Mouse (Mus musculus): ENCODE measurements around the gene Hint1. TPM values are rescaled to one million over a fixed set of nuclear protein-coding genes. Genes with fewer than 3 reads are reported as not detected.

The Hint1 gene
- polyA plus RNA-seq (2015; fragmentation: Nextera tagmentation; extraction: Ambion mirVana) = 540 and 595 TPM in 2 replicates

- Histone ChIP-seq H3K4me2 (replicated peaks; ENCODE audit: low read depth, low read length) (peak within 1 kb of the TSS; percentile 59), H3K9ac (replicated peaks; ENCODE audit: low read length) (peak within 1 kb of the TSS; percentile 98), H3K4me1 (ENCODE audit: insufficient read depth, low read length) (peaks cover 23% of the 10 kb centered on the region), H3K9me3 (ENCODE audit: low read length) (no peaks in the 10 kb centered on the region), H3K27me3 (ENCODE audit: insufficient read depth, low read length) (no peaks in the 10 kb centered on the region), H3K4me3 (ENCODE audit: low read length) (peak within 1 kb of the TSS; percentile 91), H3K36me3 (ENCODE audit: insufficient read depth, low read length) (peaks cover 14% of the 10 kb centered on the region), H3K27ac (ENCODE audit: low read length) (peak within 1 kb of the TSS; percentile 91)
- WGBS = under 1% methylated on average over 100 of the region's 107 CpGs
- ATAC-seq (ENCODE audit: low FRiP score, low TSS enrichment) = peak; percentile 83
Measured at GRCm38 (mm10) chr11:54866119-54867048, at the start of gene Hint1. TSS of gene Hint1 (plus strand) at chr11:54866383.

GRCm38 (mm10) chr11:54817449-54817848 is 48.7 kb upstream of the Hint1 start:
- no peaks in the 10 kb centered on the region for H3K27me3 ChIP-seq (ENCODE audit: insufficient read depth, low read length)
- H3K27ac ChIP-seq (ENCODE audit: low read length) = no peak overlapping the region
- no peak for ATAC-seq (ENCODE audit: low FRiP score, low TSS enrichment)
- H3K9me3 ChIP-seq (ENCODE audit: low read length) = no peaks in the 10 kb centered on the region
- no peak overlapping the region for H3K9ac ChIP-seq (replicated peaks; ENCODE audit: low read length)
- no peaks in the 10 kb centered on the region for H3K4me1 ChIP-seq (ENCODE audit: insufficient read depth, low read length)
- H3K4me2 ChIP-seq (replicated peaks; ENCODE audit: low read depth, low read length) = no peak overlapping the region
- no peaks in the 10 kb centered on the region for H3K36me3 ChIP-seq (ENCODE audit: insufficient read depth, low read length)
- no peak overlapping the region for H3K4me3 ChIP-seq (ENCODE audit: low read length)
- WGBS = 72% methylated on average over 4 of the region's 4 CpGs

- no peaks in the 10 kb centered on the region for H3K4me1 ChIP-seq (ENCODE audit: insufficient read depth, low read length)
- no peak overlapping the region for H3K27ac ChIP-seq (ENCODE audit: low read length)
- H3K9me3 ChIP-seq (ENCODE audit: low read length) = peaks cover 4% of the 10 kb centered on the region; the same call in 1 of the 2 replicates
- no peak for ATAC-seq (ENCODE audit: low FRiP score, low TSS enrichment)
- no peaks in the 10 kb centered on the region for H3K27me3 ChIP-seq (ENCODE audit: insufficient read depth, low read length)
- no peaks in the 10 kb centered on the region for H3K36me3 ChIP-seq (ENCODE audit: insufficient read depth, low read length)
- no peak overlapping the region for H3K4me3 ChIP-seq (ENCODE audit: low read length)
- 54% methylated on average over 7 of the region's 7 CpGs for WGBS
- H3K4me2 ChIP-seq (replicated peaks; ENCODE audit: low read depth, low read length) = no peak overlapping the region
- H3K9ac ChIP-seq (replicated peaks; ENCODE audit: low read length) = no peak overlapping the region
Measured at GRCm38 (mm10) chr11:54819489-54819888, 46.7 kb upstream of the Hint1 start.

DNA sequence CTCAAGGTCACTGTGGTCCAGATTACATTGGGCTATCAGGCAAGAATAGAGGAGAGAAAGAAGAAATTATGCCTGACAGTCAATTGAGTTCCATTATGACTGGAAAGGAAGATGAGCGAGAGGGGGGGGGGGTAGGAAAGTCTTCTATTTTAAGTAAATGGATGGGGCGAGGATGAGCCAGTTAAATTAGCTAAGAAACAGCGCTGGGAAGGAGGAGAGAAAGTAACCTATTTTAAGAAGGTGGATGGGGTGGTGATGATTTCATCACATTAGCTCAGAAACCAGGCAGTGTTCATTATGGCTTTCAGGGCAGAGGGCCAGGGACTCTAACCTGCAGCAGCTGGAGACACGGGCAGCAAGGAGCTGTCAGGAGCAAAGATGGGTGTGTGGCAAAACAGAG is 42.7 kb upstream of the Hint1 start:
- no peaks in the 10 kb centered on the region for H3K36me3 ChIP-seq (ENCODE audit: insufficient read depth, low read length)
- no peak overlapping the region for H3K27ac ChIP-seq (ENCODE audit: low read length)
- ATAC-seq (ENCODE audit: low FRiP score, low TSS enrichment) = no peak
- no peak overlapping the region for H3K4me2 ChIP-seq (replicated peaks; ENCODE audit: low read depth, low read length)
- no peak overlapping the region for H3K9ac ChIP-seq (replicated peaks; ENCODE audit: low read length)
- H3K4me1 ChIP-seq (ENCODE audit: insufficient read depth, low read length) = no peaks in the 10 kb centered on the region
- WGBS = 79% methylated on average over 4 of the region's 4 CpGs
- no peak overlapping the region for H3K4me3 ChIP-seq (ENCODE audit: low read length)
- peaks cover 4% of the 10 kb centered on the region; the same call in 1 of the 2 replicates for H3K9me3 ChIP-seq (ENCODE audit: low read length)
- no peaks in the 10 kb centered on the region for H3K27me3 ChIP-seq (ENCODE audit: insufficient read depth, low read length)

DNA sequence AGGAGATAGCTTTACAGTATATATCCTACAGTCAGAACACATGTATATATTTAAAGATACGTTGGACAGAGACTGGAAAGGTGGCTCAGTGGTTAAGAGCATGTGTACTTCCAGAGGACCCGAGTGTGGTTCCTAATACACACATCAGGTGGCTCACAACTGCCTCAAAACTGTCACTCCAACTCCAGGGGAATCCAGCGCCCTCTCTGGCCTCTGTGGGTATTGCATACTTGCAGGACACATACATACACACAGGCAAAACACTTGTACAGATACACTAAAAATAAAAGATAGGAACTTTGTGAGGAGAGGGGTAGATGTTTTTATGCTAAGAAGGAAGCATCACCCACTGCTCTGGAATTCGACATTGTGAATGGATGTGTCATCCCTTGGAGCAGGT is 40.4 kb upstream of the Hint1 start:
- no peak overlapping the region for H3K4me2 ChIP-seq (replicated peaks; ENCODE audit: low read depth, low read length)
- H3K4me1 ChIP-seq (ENCODE audit: insufficient read depth, low read length) = no peaks in the 10 kb centered on the region
- H3K27ac ChIP-seq (ENCODE audit: low read length) = no peak overlapping the region
- WGBS = 81% methylated on average over 4 of the region's 4 CpGs
- ATAC-seq (ENCODE audit: low FRiP score, low TSS enrichment) = no peak
- no peaks in the 10 kb centered on the region for H3K36me3 ChIP-seq (ENCODE audit: insufficient read depth, low read length)
- peaks cover 4% of the 10 kb centered on the region; the same call in 1 of the 2 replicates for H3K9me3 ChIP-seq (ENCODE audit: low read length)
- no peak overlapping the region for H3K4me3 ChIP-seq (ENCODE audit: low read length)
- H3K27me3 ChIP-seq (ENCODE audit: insufficient read depth, low read length) = no peaks in the 10 kb centered on the region
- H3K9ac ChIP-seq (replicated peaks; ENCODE audit: low read length) = no peak overlapping the region

DNA sequence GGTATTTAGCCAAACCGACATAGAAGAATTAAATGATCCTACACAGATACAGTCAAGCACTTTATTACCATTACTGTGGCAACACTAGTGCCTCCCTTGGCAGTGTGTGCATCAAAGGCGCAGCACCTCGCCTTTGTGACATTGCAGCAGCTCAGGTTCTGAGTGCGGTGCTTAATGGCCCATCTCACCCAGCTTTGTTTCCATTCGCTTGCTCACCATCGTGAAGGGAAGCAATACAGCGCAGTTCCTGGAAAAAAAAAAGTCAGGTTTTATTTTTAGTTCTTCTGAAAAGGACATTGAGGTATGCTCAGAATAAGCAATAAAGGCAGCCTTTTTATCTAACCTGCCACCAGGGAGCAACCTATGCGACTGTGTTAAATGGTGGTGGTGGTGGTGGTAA is 39.4 kb upstream of the Hint1 start:
- H3K4me3 ChIP-seq (ENCODE audit: low read length) = no peak overlapping the region
- peaks cover 4% of the 10 kb centered on the region; the same call in 1 of the 2 replicates for H3K9me3 ChIP-seq (ENCODE audit: low read length)
- no peak for ATAC-seq (ENCODE audit: low FRiP score, low TSS enrichment)
- H3K4me1 ChIP-seq (ENCODE audit: insufficient read depth, low read length) = no peaks in the 10 kb centered on the region
- WGBS = 63% methylated on average over 8 of the region's 8 CpGs
- H3K27ac ChIP-seq (ENCODE audit: low read length) = no peak overlapping the region
- H3K36me3 ChIP-seq (ENCODE audit: insufficient read depth, low read length) = no peaks in the 10 kb centered on the region
- no peaks in the 10 kb centered on the region for H3K27me3 ChIP-seq (ENCODE audit: insufficient read depth, low read length)
- H3K9ac ChIP-seq (replicated peaks; ENCODE audit: low read length) = no peak overlapping the region
- H3K4me2 ChIP-seq (replicated peaks; ENCODE audit: low read depth, low read length) = no peak overlapping the region

- H3K27ac ChIP-seq (ENCODE audit: low read length) = no peak overlapping the region
- WGBS = 86% methylated on average over 4 of the region's 4 CpGs
Measured at GRCm38 (mm10) chr11:54833833-54834232, 32.4 kb upstream of the Hint1 start.

DNA sequence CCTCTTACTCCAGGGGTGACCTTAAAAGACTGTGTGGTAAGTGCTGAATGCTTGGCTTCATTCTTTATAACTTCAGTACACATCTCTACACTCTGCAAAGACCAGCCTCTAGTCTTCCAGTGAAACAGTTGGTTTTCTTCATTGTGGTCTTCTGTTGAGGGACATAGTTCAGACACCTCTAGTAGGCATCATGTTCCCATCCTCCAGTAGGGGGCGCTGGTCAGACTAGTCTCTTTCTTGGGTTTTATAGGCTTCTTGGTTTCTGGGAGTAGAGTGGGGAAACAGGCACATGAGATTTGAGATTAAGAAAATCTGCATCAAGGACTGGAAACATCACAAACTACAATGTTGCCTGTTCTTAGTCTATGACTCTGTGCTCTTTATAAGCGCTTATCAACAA is 31.6 kb upstream of the Hint1 start:
- H3K4me3 ChIP-seq (ENCODE audit: low read length) = no peak overlapping the region
- no peaks in the 10 kb centered on the region for H3K27me3 ChIP-seq (ENCODE audit: insufficient read depth, low read length)
- no peak overlapping the region for H3K9ac ChIP-seq (replicated peaks; ENCODE audit: low read length)
- no peaks in the 10 kb centered on the region for H3K9me3 ChIP-seq (ENCODE audit: low read length)
- no peaks in the 10 kb centered on the region for H3K4me1 ChIP-seq (ENCODE audit: insufficient read depth, low read length)
- ATAC-seq (ENCODE audit: low FRiP score, low TSS enrichment) = no peak
- 68% methylated on average over 2 of the region's 2 CpGs for WGBS
- no peak overlapping the region for H3K4me2 ChIP-seq (replicated peaks; ENCODE audit: low read depth, low read length)
- H3K27ac ChIP-seq (ENCODE audit: low read length) = no peak overlapping the region
- H3K36me3 ChIP-seq (ENCODE audit: insufficient read depth, low read length) = no peaks in the 10 kb centered on the region

More at GRCm38 (mm10) chr11:54833833-54834232, 32.4 kb upstream of the Hint1 start:
- Histone ChIP-seq H3K4me1 (ENCODE audit: insufficient read depth, low read length) (no peaks in the 10 kb centered on the region), H3K4me3 (ENCODE audit: low read length) (no peak overlapping the region), H3K9ac (replicated peaks; ENCODE audit: low read length) (no peak overlapping the region), H3K9me3 (ENCODE audit: low read length) (no peaks in the 10 kb centered on the region), H3K36me3 (ENCODE audit: insufficient read depth, low read length) (no peaks in the 10 kb centered on the region), H3K27me3 (ENCODE audit: insufficient read depth, low read length) (no peaks in the 10 kb centered on the region), H3K4me2 (replicated peaks; ENCODE audit: low read depth, low read length) (no peak overlapping the region)
- ATAC-seq (ENCODE audit: low FRiP score, low TSS enrichment) = no peak

- no peaks in the 10 kb centered on the region for H3K4me1 ChIP-seq (ENCODE audit: insufficient read depth, low read length)
- no peak for ATAC-seq (ENCODE audit: low FRiP score, low TSS enrichment)
- WGBS = 76% methylated on average over 9 of the region's 9 CpGs
- no peak overlapping the region for H3K9ac ChIP-seq (replicated peaks; ENCODE audit: low read length)
- H3K36me3 ChIP-seq (ENCODE audit: insufficient read depth, low read length) = no peaks in the 10 kb centered on the region
- H3K4me3 ChIP-seq (ENCODE audit: low read length) = no peak overlapping the region
- H3K27me3 ChIP-seq (ENCODE audit: insufficient read depth, low read length) = no peaks in the 10 kb centered on the region
- no peak overlapping the region for H3K27ac ChIP-seq (ENCODE audit: low read length)
- H3K4me2 ChIP-seq (replicated peaks; ENCODE audit: low read depth, low read length) = no peak overlapping the region
- H3K9me3 ChIP-seq (ENCODE audit: low read length) = no peaks in the 10 kb centered on the region
Measured at GRCm38 (mm10) chr11:54836106-54836505, 30.1 kb upstream of the Hint1 start.

- Histone ChIP-seq H3K27ac (ENCODE audit: low read length) (no peak overlapping the region), H3K27me3 (ENCODE audit: insufficient read depth, low read length) (no peaks in the 10 kb centered on the region), H3K36me3 (ENCODE audit: insufficient read depth, low read length) (no peaks in the 10 kb centered on the region), H3K9me3 (ENCODE audit: low read length) (no peaks in the 10 kb centered on the region), H3K4me3 (ENCODE audit: low read length) (no peak overlapping the region), H3K4me1 (ENCODE audit: insufficient read depth, low read length) (no peaks in the 10 kb centered on the region), H3K9ac (replicated peaks; ENCODE audit: low read length) (no peak overlapping the region), H3K4me2 (replicated peaks; ENCODE audit: low read depth, low read length) (no peak overlapping the region)
- WGBS = 85% methylated on average over 4 of the region's 4 CpGs
- no peak for ATAC-seq (ENCODE audit: low FRiP score, low TSS enrichment)
Measured at GRCm38 (mm10) chr11:54839696-54840095, 26.5 kb upstream of the Hint1 start.

All from kidney, embryonic 16.5 days (tissue).